Mouse (Mus musculus) frontal cortex, adult (tissue): ENCODE data around the gene Rhoq.
A peak's percentile ranks its signal among the peaks of the same experiment; 100 is the strongest.

Source experiments
- ATAC-seq: cut with Nextera tagmentation; 2 replicates; pipeline ENCODE4 v1.9.2; 2017; ENCODE audit warnings: mild to moderate bottlenecking, moderate library complexity, mixed read lengths; ENCODE audit not compliant: low TSS enrichment

Rhoq gene

GRCm38 (mm10) chr17:86962894-86963585, at the start of gene Rhoq:
Rhoq (plus strand) TSS chr17:86963082.
- ATAC-seq, result peak; percentile 62

- ATAC-seq, result no peak
Observed at GRCm38 (mm10) chr17:86915540-86915939, 47.3 kb upstream of the Rhoq start.

- no peak for ATAC-seq
Observed at GRCm38 (mm10) chr17:86917048-86917447, 45.8 kb upstream of the Rhoq start, which contains the start of gene Tmem247. Tmem247 (plus strand) TSS chr17:86917348.

- ATAC-seq, result no peak
Observed at GRCm38 (mm10) chr17:86918786-86919185, 44.1 kb upstream of the Rhoq start.

- no peak for ATAC-seq
Observed at GRCm38 (mm10) chr17:86919729-86920128, 43.2 kb upstream of the Rhoq start.

- ATAC-seq, result no peak
Observed at GRCm38 (mm10) chr17:86924679-86925078, 38.2 kb upstream of the Rhoq start.

- no peak for ATAC-seq
Observed at GRCm38 (mm10) chr17:86926836-86927235, 36.0 kb upstream of the Rhoq start.

GRCm38 (mm10) chr17:86929355-86929754, 33.5 kb upstream of the Rhoq start:
- no peak for ATAC-seq

- no peak for ATAC-seq
Observed at GRCm38 (mm10) chr17:86929981-86930380, 32.9 kb upstream of the Rhoq start.

- no peak for ATAC-seq
Observed at GRCm38 (mm10) chr17:86932896-86933295, 30.0 kb upstream of the Rhoq start.

- ATAC-seq, result no peak
Observed at GRCm38 (mm10) chr17:86937064-86937463, 25.8 kb upstream of the Rhoq start.

GRCm38 (mm10) chr17:86937497-86938155, 25.3 kb upstream of the Rhoq start:
- ATAC-seq, result peak; percentile 84

GRCm38 (mm10) chr17:86938683-86939082, 24.2 kb upstream of the Rhoq start:
- no peak for ATAC-seq

- ATAC-seq, result no peak
Observed at GRCm38 (mm10) chr17:86942112-86942511, 20.8 kb upstream of the Rhoq start.

- no peak for ATAC-seq
Observed at GRCm38 (mm10) chr17:86943158-86943557, 19.7 kb upstream of the Rhoq start.

GRCm38 (mm10) chr17:86946078-86946477, 16.8 kb upstream of the Rhoq start:
- ATAC-seq, result no peak

GRCm38 (mm10) chr17:86947840-86948796, 14.8 kb upstream of the Rhoq start, which contains the start of gene Atp6v1e2:
Atp6v1e2 (minus strand) TSS chr17:86947897.
- no peak for ATAC-seq

GRCm38 (mm10) chr17:86948801-86949200, 14.1 kb upstream of the Rhoq start:
- no peak for ATAC-seq

GRCm38 (mm10) chr17:86957239-86957638, 5.6 kb upstream of the Rhoq start:
- no peak for ATAC-seq

- ATAC-seq, result no peak
Observed at GRCm38 (mm10) chr17:86957968-86958367, 4.9 kb upstream of the Rhoq start.

GRCm38 (mm10) chr17:86961301-86961841, 1.5 kb upstream of the Rhoq start:
- ATAC-seq, result no peak
